Mouse (Mus musculus) midbrain, embryonic 14.5 days (tissue): ENCODE measurements around the gene Sptlc3. TPM values are rescaled to one million over a fixed set of nuclear protein-coding genes. Genes with fewer than 3 reads are reported as not detected.

ENCODE experiments used
- ATAC-seq: fragments of 200-750 bp; cut with Nextera tagmentation; 2 replicates; pipeline ENCODE4 v1.8.0; 2017; ENCODE audit warnings: moderate number of reproducible peaks, moderate library complexity; ENCODE audit not compliant: low FRiP score, low TSS enrichment
- DNase-seq: peaks from one replicate; pipeline ENCODE4 v3.0.0-alpha.2; 2015
- H3K27ac ChIP-seq: fragments of 300-500 bp; sonication (generic); replicated peaks from 2 replicates; pipeline ENCODE4 v1.5.1; 2014; ENCODE audit warnings: mild to moderate bottlenecking, low read depth, low read length, moderate library complexity
- H3K27me3 ChIP-seq: fragments of 300-500 bp; sonication (generic); 2 replicates; pipeline ENCODE4 v1.6.1; 2014; ENCODE audit warnings: low read length, control low read depth, mixed read lengths; ENCODE audit not compliant: control insufficient read depth, insufficient read depth
- H3K36me3 ChIP-seq: fragments of 300-500 bp; sonication (generic); 2 replicates; pipeline ENCODE4 v1.6.1; 2014; ENCODE audit warnings: low read length, control low read depth; ENCODE audit not compliant: control insufficient read depth, insufficient read depth
- H3K4me1 ChIP-seq: fragments of 300-500 bp; sonication (generic); 2 replicates; pipeline ENCODE4 v1.6.1; 2014; ENCODE audit warnings: mild to moderate bottlenecking, antibody characterized with exemption, low read length, control low read depth; ENCODE audit not compliant: control insufficient read depth, insufficient read depth
- H3K4me2 ChIP-seq: fragments of 300-500 bp; sonication (generic); 2 replicates; pipeline ENCODE4 v1.6.1; 2014; ENCODE audit warnings: mild to moderate bottlenecking, low read length, moderate library complexity
- H3K4me3 ChIP-seq: fragments of 300-500 bp; sonication (generic); replicated peaks from 2 replicates; pipeline ENCODE4 v1.5.1; 2014; ENCODE audit warnings: low read depth, low read length
- H3K9ac ChIP-seq: fragments of 300-500 bp; sonication (generic); replicated peaks from 2 replicates; pipeline ENCODE4 v1.6.1; 2014; ENCODE audit warnings: mild to moderate bottlenecking, low read length, moderate library complexity
- H3K9me3 ChIP-seq: fragments of 300-500 bp; sonication (generic); 2 replicates; pipeline ENCODE4 v1.6.1; 2016; ENCODE audit warnings: low read length, control low read depth, mixed read lengths; ENCODE audit not compliant: control insufficient read depth
- WGBS: fragments of 180-500 bp; shearing (Covaris S2); extraction: QIAGEN DNeasy Blood & Tissue Kit; methylation state at CpG from one replicate; pipeline ENCODE4 v1.1.7; 2014; 5-methylcytosine and 5-hydroxymethylcytosine counted together
- polyA plus RNA-seq: library from polyadenylated mRNA; unstranded; fragments of >200 nt; fragmentation: Nextera tagmentation; extraction: Ambion mirVana; gene quantifications from 2 replicates; pipeline ENCODE4 v1.2.1, GENCODE M21; 2014

Gene Sptlc3
- 0.12 TPM in 1 of 2 replicates, not detected in the other for polyA plus RNA-seq

DNA sequence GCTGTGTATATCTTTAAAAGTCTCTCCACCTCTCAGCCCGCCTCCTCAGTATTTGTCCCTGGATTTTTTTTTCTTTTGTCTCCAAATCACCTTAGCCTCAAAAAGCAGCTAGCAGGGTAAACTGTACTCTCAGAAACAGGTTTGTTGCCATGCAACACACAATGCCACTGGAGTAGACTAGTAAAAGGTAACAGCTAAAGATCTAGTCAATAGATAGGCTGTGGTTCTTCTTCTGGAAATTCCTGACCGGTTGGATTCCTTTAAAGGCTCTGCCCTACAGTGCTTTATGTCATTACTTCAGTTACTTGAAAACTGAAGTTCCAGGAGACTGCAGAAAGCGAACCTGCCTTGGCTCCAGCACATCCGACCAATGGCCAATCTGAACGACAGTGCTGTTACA lies at the start of gene Sptlc3:
TSS of gene Sptlc3 (plus strand) at position 78 of the 400 bp plus-strand sequence.
- H3K4me3 ChIP-seq = no peak within 1 kb of the TSS
- no peak within 1 kb of the TSS for H3K9ac ChIP-seq
- WGBS = 73% methylated on average over 5 of the region's 5 CpGs
- H3K9me3 ChIP-seq = no peaks in the 10 kb centered on the region
- no peak for DNase-seq
- no peak within 1 kb of the TSS for H3K27ac ChIP-seq
- no peaks in the 10 kb centered on the region for H3K27me3 ChIP-seq
- no peak within 1 kb of the TSS for H3K4me2 ChIP-seq
- no peak for ATAC-seq
- H3K4me1 ChIP-seq = no peaks in the 10 kb centered on the region
- no peaks in the 10 kb centered on the region for H3K36me3 ChIP-seq

DNA sequence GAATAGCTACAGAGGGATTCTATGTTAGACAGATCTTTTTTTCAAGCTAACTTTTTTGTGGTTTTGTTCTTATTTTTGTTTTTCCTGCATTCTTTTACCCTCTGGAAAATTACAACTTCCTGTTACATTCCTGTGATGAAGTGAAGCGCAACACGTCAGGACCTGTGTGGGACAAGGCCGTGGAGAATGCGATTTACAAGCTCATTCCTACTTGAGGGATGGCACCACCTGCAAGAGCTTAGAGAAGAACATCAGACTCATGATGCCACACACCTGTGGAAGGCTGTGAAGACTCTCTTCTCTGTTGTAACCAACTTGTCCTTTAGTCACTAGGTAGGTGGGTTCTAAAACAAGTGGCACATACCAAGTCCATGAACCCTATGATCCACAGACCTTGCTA lies 26.0 kb upstream of the Sptlc3 start:
- ATAC-seq = no peak
- no peaks in the 10 kb centered on the region for H3K27me3 ChIP-seq
- 79% methylated on average over 4 of the region's 4 CpGs for WGBS

DNA sequence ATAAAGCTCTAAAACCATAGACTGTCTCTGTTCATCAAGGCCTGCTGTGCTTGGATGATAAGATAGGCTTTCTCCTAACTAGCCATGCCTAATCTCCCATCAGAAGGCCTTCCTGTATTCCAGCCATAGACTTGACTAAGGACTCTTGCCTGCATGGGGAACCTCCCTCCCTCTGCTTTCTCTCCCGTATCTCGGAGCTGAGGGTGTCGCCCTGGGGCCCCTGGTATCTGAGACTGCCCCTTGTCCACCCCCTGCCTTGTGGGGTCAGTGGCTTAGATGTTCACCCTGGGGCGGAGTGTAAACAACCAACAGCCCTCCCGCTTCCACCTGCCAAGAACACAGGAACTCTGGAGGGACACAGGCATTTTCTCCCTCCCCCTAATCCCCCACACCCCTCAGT lies 5.0 kb upstream of the Sptlc3 start:
- DNase-seq (no peak), ATAC-seq (no peak)
- WGBS = 49% methylated on average over 5 of the region's 5 CpGs
- Histone ChIP-seq H3K4me2 (no peak overlapping the region), H3K4me3 (no peak overlapping the region), H3K27me3 (no peaks in the 10 kb centered on the region), H3K9ac (no peak overlapping the region), H3K4me1 (no peaks in the 10 kb centered on the region), H3K27ac (no peak overlapping the region), H3K9me3 (no peaks in the 10 kb centered on the region), H3K36me3 (no peaks in the 10 kb centered on the region)

More for the DNA sequence above, 26.0 kb upstream of the Sptlc3 start:
- no peak overlapping the region for H3K4me2 ChIP-seq
- DNase-seq = no peak
- no peak overlapping the region for H3K4me3 ChIP-seq
- H3K36me3 ChIP-seq = no peaks in the 10 kb centered on the region
- H3K4me1 ChIP-seq = no peaks in the 10 kb centered on the region
- H3K9ac ChIP-seq = no peak overlapping the region
- H3K9me3 ChIP-seq = no peaks in the 10 kb centered on the region
- H3K27ac ChIP-seq = no peak overlapping the region

DNA sequence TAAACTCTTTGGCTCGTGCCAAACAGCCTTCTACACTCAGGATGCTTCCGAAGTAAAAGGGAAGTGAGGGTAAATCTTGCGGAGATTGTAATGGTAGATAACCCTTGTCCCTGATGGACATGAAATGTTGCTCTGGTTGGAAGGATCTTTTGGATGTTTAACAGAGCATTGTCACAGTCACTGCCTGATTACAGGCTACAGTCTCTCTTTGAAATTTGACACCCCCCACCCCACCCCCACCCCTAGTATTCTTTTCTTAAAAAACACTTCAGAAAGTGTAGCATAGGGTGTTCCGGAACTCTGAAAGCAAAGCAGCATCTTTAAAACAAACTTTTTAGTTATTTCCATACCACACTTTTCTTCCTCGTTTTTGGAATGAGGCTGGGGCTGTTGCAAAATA lies 916 bp downstream of the Sptlc3 start:
- no peak overlapping the region for H3K4me3 ChIP-seq
- DNase-seq (no peak), ATAC-seq (no peak)
- H3K9me3 ChIP-seq = no peaks in the 10 kb centered on the region
- no peak overlapping the region for H3K9ac ChIP-seq
- no peaks in the 10 kb centered on the region for H3K4me1 ChIP-seq
- no peak overlapping the region for H3K27ac ChIP-seq
- no peaks in the 10 kb centered on the region for H3K27me3 ChIP-seq
- WGBS = 49% methylated on average over 5 of the region's 5 CpGs
- H3K4me2 ChIP-seq = no peak overlapping the region
- no peaks in the 10 kb centered on the region for H3K36me3 ChIP-seq

DNA sequence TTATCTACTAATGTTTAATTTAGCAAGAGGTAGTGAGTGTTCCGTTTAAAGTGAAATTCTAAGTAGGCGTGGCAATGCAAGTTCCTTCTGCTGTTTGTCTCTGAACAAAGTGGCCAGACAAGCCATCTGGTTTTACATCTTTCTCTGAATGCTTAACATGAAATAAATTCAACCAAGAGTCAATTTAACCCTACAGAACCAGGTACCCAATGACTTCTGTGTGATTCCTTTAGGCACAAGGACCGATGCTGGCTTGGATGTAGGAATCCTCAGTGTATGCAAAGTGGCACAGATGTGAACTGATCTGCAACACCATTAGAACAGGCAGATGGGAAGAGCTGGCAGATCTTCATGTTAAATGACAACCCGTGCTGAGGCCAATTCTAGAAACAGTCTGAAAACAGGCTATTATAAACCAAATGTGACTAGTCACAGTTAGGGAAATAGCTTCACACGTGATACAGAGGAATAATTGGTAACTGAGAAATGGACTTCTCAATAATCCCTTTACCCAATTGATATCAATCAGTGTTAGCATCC lies 68.3 kb downstream of the Sptlc3 start:
- no peak for DNase-seq
- Histone ChIP-seq H3K27ac (no peak overlapping the region), H3K9ac (no peak overlapping the region), H3K4me1 (no peaks in the 10 kb centered on the region), H3K4me2 (no peak overlapping the region), H3K36me3 (no peaks in the 10 kb centered on the region), H3K9me3 (no peaks in the 10 kb centered on the region), H3K4me3 (no peak overlapping the region), H3K27me3 (no peaks in the 10 kb centered on the region)
- ATAC-seq = no peak
- 81% methylated on average over 5 of the region's 5 CpGs for WGBS

DNA sequence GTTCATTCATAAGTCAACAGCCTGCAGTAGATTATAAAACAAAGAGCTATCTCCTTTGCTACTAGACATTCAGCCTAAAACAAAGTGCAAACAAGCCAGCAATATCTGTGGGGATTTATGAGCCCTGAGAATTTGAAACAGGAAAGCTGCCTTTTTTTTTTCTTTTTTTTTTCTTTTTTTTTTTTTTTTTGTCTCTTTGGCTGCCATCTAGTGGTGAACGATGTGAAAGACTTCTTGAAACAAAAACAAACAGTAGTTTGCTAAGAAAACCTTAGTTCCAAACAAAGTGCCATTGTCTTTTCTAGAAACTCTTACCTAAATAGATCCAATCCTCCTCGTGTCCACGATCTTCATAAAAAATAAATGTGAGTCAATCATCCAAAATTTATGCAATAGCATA lies 85.6 kb downstream of the Sptlc3 start:
- 13% methylated on average over 3 of the region's 3 CpGs for WGBS
- Histone ChIP-seq H3K9me3 (no peaks in the 10 kb centered on the region), H3K4me2 (no peak overlapping the region), H3K9ac (no peak overlapping the region), H3K27me3 (no peaks in the 10 kb centered on the region), H3K4me1 (no peaks in the 10 kb centered on the region), H3K27ac (no peak overlapping the region), H3K36me3 (no peaks in the 10 kb centered on the region), H3K4me3 (no peak overlapping the region)
- DNase-seq (peak; percentile 59), ATAC-seq (no peak)

DNA sequence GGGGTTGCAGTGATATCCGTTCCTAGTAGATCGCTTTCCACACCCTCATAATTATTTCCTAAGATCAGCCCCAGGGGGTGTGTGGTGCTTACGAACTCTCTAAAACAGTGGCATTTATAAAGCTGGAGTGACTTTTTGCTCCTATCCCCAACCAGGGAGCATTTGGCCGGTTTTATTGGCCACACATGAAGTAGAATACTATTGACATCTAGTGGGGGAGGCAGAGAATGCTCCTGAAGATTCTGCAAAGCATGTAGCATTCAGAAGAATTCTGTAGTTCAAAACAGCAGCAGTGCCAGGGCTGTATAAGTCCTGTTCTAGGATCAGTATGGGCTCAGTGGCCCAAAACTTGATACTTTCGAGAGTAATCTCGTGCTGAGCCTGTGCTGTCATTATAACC lies 89.1 kb downstream of the Sptlc3 start:
- H3K4me1 ChIP-seq = no peaks in the 10 kb centered on the region
- no peak overlapping the region for H3K4me2 ChIP-seq
- ATAC-seq (no peak), DNase-seq (peak; percentile 68)
- H3K27me3 ChIP-seq = no peaks in the 10 kb centered on the region
- no peak overlapping the region for H3K9ac ChIP-seq
- no peaks in the 10 kb centered on the region for H3K36me3 ChIP-seq
- H3K4me3 ChIP-seq = no peak overlapping the region
- H3K27ac ChIP-seq = no peak overlapping the region
- H3K9me3 ChIP-seq = no peaks in the 10 kb centered on the region
- WGBS = 79% methylated on average over 6 of the region's 6 CpGs

DNA sequence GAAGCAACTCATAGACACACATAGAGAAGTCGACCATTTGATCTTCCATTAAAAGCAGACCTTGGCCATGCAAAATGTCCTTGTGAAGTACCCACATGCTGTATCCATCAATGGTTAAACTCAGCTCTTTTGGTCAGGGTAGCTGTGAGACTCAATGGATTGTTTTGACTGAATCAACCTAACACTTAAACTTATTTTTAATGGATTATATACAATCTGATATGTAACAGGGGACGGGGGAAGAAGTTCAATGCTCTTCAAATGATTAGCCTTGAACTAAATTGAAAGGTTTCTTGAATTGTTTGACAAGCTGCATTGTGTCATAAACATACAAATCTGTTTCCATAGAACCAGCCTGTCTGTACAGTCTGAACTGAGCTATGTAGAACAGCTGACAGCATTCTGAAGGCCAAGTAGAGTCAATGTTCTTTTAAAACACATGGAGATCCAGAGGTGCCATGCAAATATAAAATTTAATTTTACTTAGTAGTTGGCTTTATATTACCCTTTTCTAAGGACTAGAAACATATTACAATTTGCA lies 94.0 kb downstream of the Sptlc3 start:
- 83% methylated on average over 2 of the region's 2 CpGs for WGBS
- Histone ChIP-seq H3K36me3 (no peaks in the 10 kb centered on the region), H3K4me1 (no peaks in the 10 kb centered on the region), H3K4me2 (no peak overlapping the region), H3K9me3 (no peaks in the 10 kb centered on the region), H3K9ac (no peak overlapping the region), H3K4me3 (no peak overlapping the region), H3K27me3 (no peaks in the 10 kb centered on the region), H3K27ac (no peak overlapping the region)
- DNase-seq = no peak
- no peak for ATAC-seq

DNA sequence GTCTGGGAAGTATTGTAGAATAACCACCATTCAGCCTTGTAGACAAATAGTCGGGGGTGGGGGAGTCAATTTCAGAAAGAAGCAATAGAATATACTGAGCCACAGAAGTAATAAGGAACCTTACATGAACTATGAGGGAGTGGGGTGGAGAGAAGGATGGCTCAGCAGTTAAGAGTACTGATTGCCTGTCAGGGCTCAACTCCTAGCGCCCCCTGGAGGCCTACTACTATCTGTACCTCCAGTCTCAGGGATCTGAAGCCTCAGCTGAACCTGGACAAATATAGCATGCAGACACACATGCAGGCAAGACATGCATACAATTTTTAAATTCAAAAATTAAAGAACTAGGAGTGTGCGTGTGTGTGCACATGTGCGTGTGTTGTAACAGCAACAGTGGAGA lies 96.2 kb downstream of the Sptlc3 start:
- DNase-seq = peak; percentile 71

More for the DNA sequence above, 96.2 kb downstream of the Sptlc3 start:
- no peaks in the 10 kb centered on the region for H3K36me3 ChIP-seq
- H3K9ac ChIP-seq = no peak overlapping the region
- no peak overlapping the region for H3K27ac ChIP-seq
- no peaks in the 10 kb centered on the region for H3K9me3 ChIP-seq
- no peak overlapping the region for H3K4me3 ChIP-seq
- ATAC-seq = no peak
- H3K4me1 ChIP-seq = no peaks in the 10 kb centered on the region
- no peak overlapping the region for H3K4me2 ChIP-seq
- H3K27me3 ChIP-seq = no peaks in the 10 kb centered on the region
- WGBS = 42% methylated on average over 4 of the region's 4 CpGs
